Comparison of ENCODE assay signal across 19 mouse cellular contexts in the genomic region with DNA sequence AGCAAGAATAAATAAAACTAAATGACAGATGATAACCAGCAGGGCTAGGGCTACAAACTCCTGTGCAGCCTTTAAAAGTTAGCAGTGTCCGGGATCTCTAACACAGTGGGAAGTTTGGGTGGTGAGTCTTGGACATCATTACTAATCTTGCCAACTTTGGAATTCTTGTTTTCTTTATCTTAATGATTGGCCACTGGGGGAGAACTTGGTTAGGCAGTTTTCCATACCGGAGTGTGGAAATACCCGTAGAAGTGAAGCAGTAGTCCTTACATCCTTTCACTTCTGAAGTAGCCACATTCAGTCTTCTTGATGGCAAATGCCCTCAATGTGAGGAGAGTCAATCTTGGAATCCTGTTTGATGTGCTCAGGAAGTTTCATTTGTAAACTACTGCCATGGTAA.
"Had no signal": no experiment of that assay in that cellular context is flagged by ENCODE, and none has a peak within 500 bp of the region (broad histone marks: within the 10 kb centered on the region; RNA-seq: fewer than 3 reads in every experiment).

No protein-coding gene starts in this region.

- H3K4me3 ChIP-seq: megakaryocyte, embryonic 14.5 days; midbrain, embryonic 13.5 days; midbrain, embryonic 15.5 days; neural tube, embryonic 13.5 days; neural tube, embryonic 15.5 days had no signal

- H3K4me1 ChIP-seq: midbrain, embryonic 13.5 days; midbrain, embryonic 15.5 days; neural tube, embryonic 15.5 days had no signal

- H3K27me3 ChIP-seq: megakaryocyte, embryonic 14.5 days; midbrain, embryonic 13.5 days; midbrain, embryonic 15.5 days; neural tube, embryonic 13.5 days; neural tube, embryonic 15.5 days had no signal

- H3K9ac ChIP-seq: liver, postnatal 0 days; lung, embryonic 14.5 days; midbrain, embryonic 13.5 days; midbrain, embryonic 15.5 days; neural tube, embryonic 13.5 days; neural tube, embryonic 15.5 days had no signal

- H3K27ac ChIP-seq: macrophage; midbrain, embryonic 13.5 days; midbrain, embryonic 15.5 days; neural tube, embryonic 13.5 days; neural tube, embryonic 15.5 days had no signal

- H3K36me3 ChIP-seq: midbrain, embryonic 13.5 days; midbrain, embryonic 15.5 days; neural tube, embryonic 13.5 days; neural tube, embryonic 15.5 days had no signal

- DNase-seq: liver, postnatal 0 days; lung, postnatal 14 days; lung, postnatal 36 days; retina, postnatal 1 day; right cerebral cortex, adult 18-20 months; right cerebral cortex, postnatal 25 days; right cerebral cortex, postnatal 4 days; spleen, adult 18-20 months; thymus, adult 18-20 months; thymus, postnatal 14 days; thymus, postnatal 36 days had no signal

- H3K9me3 ChIP-seq: megakaryocyte, embryonic 14.5 days; midbrain, embryonic 13.5 days; midbrain, embryonic 15.5 days; neural tube, embryonic 13.5 days; neural tube, embryonic 15.5 days had no signal

- H3K4me2 ChIP-seq: lung, embryonic 14.5 days; midbrain, embryonic 11.5 days; midbrain, embryonic 13.5 days; midbrain, embryonic 15.5 days; neural tube, embryonic 13.5 days; neural tube, embryonic 15.5 days had no signal

- ATAC-seq: liver, postnatal 0 days; midbrain, embryonic 13.5 days; midbrain, embryonic 15.5 days had no signal
